Mouse (Mus musculus) adrenal gland, postnatal 36 days (tissue): Measurements from ENCODE around the gene Gnb3. TPM values are rescaled to one million over a fixed set of nuclear protein-coding genes. Genes with fewer than 3 reads are reported as not detected.
"Not testable (repeated sequence)": the region's sequence is repeated elsewhere in the genome, so short reads cannot be mapped to it uniquely, and the experiment has no call there.

Experiments
- DNase-seq, 2 experiments: peaks; one replicate each; pipeline ENCODE4 v3.0.0; 2021; ENCODE audit warnings: mixed read lengths in 1 of 2
- total RNA-seq, 2 experiments: library from RNA; stranded (reverse); gene quantifications; 2 replicates each; pipeline ENCODE4 v1.2.3; 2021

Gene Gnb3
- total RNA-seq, 2 experiments from 2014 or later: 6.2 to 8.1 TPM

DNA sequence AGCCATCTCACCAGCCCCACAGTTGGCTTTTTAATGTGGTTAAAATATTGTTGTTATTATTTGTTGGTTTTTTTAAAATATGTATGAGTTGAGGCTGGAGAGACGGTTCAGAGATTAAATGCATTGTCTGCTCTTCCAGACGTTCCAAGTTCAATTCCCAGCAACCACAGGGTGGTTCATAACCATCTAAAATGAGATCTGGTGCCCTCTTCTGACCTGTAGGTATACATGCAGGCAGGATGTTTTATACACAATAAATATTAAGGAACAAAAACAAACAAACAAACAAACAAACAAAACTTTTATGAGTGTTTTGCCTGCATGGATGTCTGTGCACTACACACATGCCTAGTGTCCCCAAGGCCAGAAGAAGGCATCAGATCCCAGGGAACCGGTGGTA, 37.0 kb downstream of the Gnb3 start:
- DNase-seq: no peak

DNA sequence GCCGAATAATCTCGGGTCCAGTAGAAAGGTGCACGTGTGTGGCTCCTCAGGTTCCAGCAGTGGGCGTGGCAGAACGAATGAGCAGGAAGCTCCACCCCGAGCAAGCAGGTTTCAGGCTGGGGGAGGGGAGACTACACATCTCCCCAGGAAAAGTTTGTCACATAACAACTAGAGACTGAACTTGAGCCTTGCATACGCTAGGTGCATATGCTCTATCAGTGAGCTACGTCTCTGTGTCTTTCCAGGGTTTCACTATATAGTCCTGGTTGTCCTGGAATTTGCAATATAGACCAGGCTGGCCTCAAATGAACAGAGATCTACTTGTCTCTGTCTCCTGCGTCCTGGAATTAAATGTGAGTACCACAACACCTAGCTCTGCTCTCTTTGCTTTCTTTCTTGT, 37.7 kb downstream of the Gnb3 start:
- not testable (repeated sequence) for DNase-seq

DNA sequence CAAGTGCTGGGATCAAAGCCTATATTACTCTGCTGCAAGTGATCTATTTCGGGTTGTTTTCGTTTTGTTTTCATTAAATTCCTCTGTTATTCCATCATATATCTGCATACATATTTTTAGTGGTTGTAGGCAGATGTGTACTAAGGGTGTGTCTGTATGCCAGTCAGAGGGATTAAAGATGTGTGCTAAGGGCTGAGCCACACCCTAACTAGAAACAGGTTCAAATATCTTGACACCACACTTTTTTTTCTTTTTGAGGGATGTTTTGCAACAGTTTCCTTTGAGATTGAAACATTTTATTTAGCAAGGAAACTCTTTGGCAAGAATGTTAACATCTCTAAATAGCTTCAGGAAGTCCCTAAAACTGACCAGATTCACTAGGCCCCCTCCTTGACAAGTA, 43.9 kb downstream of the Gnb3 start:
- no peak for DNase-seq

DNA sequence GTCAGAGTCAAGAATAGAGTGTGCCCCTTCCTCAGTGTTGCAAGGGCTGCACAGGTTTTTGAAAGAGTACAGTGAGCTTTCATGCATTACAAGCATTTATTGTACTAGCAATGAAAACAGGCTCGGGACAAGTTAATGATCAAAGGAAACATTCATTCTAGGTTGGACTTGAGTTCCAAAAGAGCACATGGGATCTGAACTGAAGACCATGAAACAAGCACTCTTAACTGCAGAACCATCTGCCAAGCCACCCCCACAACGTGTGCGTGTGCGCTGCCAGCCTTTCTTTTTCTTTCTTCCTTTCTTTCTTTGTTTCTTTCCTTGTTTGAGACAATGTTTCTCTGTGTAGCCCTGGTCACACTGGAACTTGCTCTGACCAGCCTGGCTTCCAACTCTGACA, 44.3 kb downstream of the Gnb3 start:
- DNase-seq: no peak

DNA sequence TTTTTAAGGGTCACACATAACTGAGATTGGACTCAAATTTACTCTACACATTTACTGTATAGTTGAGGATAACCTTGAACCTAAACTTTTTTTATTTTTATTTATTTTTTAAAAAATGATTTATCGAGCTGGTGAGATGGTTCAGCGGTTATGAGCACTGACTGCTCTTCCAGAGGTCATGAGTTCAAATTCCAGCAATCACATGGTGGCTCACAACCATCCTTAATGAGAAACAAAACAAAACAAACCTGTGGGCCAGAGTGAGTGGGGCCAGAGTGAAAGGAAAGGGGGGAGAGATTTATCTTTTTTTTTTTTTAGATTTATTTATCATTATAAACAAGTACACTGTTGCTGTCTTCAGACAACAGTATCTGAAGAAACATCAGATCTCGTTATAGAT, 48.2 kb downstream of the Gnb3 start:
- no peak for DNase-seq

DNA sequence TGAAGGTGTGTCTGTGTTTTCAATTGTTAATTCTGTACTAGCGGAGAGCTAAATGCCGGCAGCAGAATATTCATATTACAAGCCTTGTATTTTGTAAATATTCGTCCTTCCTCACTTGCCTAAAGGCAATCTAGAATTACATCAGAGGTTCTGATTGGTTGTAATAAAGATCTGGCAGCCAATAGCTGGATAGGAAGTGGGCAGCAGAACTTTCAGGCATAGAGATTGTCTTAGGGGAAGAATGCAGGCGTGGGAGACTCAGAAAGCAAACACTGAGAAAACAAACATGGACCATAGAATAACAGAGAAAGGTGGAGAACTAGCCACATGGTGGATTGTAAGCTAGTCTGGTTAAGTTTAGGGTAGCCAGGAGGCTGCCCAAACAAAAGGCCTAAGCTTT, 50.0 kb downstream of the Gnb3 start:
- no peak for DNase-seq

DNA sequence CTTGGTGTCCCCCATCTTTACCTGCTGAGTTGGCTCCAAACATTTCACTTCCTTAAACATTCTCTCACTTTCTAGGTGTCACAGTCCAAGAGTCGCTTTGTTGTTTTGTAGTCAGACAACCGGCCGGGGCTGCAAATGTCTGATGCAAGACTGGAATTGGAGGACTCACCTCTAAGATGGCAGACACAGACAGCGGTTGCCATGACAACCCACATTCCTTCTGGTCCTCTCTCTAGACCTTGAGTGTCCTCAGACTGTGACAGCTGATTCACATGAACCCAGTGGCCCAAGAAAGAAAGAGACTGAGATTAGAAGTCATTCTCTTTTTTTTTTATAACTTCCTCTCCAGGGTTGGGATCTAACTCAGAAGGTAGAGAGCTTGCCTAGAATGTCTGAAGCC, 50.6 kb downstream of the Gnb3 start:
- DNase-seq: no peak

DNA sequence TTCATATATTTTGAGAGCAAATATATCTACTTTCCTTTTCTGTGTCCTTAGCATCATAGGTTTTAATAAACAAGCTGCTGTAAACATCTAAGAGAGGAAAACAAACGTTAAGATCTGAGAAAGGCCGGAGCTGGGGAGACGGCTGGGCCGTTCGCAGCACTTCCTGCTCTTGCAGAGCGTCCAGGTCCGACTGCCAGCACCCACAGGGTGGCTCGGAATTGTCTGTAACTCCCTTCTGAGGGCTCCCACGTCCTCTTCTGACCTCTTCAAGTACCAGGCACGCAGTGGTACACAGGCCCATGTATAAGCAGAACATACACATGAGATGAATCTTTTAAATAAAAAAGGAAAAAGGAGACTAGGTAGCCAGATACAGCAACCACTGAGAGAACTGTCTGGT, 52.4 kb downstream of the Gnb3 start:
- no peak for DNase-seq

DNA sequence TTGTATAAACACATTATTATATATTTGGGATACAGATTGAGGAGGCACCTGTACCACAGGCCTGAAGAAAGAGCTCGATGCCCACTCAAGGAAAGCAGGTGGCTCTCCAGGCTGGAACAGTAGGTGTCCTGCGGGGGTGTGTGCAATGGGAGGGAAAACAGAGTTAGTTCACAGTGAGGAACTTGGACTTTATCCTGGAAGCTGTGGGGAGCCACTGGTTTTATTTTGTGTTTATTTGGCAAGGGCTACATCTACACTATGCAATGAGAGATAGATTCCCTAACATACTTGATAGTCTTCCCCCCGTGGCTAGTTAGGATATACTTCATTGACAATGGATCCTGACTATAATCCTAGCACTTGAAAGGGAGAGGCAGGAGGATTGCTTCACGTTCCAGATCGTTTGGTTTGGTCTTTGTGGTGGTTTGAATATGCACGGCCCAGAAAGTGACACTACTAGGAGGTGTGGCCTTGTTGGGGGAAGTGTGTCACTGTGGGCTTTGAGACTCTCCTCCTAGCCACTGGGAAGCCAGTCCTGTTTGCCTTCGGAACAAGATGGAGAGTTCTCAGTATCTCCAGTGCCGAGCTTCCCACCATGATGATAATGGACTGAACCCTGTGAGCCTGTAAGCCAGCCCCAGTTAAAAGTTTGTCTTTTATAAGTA, 53.2 kb downstream of the Gnb3 start:
- no peak for DNase-seq

Other genes with a start within 250 kb of the Gnb3 start
- gene C1s2, start 204.2 kb downstream of the Gnb3 start, total RNA-seq: 1 to 10 TPM; 2.4 to 2.6 TPM
- 100 to 1,000 TPM in 1 of 2 experiments, 10 to 100 TPM in 1; 77.0 to 113 TPM for gene Lpcat3, start 177.2 kb downstream of the Gnb3 start, total RNA-seq
- 10 to 100 TPM; 87.2 to 88.2 TPM for gene Emg1, start 128.1 kb downstream of the Gnb3 start, total RNA-seq
- gene Phb2, start 127.9 kb downstream of the Gnb3 start, total RNA-seq: 100 to 1,000 TPM; 308 to 325 TPM
- 1 to 10 TPM; 5.5 to 9.6 TPM for gene Ptpn6, start 101.6 kb downstream of the Gnb3 start, total RNA-seq
- gene Grcc10, start 98.9 kb downstream of the Gnb3 start, total RNA-seq: 100 to 1,000 TPM; 331 to 397 TPM
- under 1 TPM in 1 of 2 experiments, not detected in 1; 0.56 TPM for gene Gm45234, start 84.3 kb downstream of the Gnb3 start, total RNA-seq
- 10 to 100 TPM; 77.4 to 78.1 TPM for gene Atn1, start 83.8 kb downstream of the Gnb3 start, total RNA-seq
- 10 to 100 TPM; 12.4 to 32.6 TPM for gene Eno2, start 70.6 kb downstream of the Gnb3 start, total RNA-seq
- under 1 TPM in 1 of 2 experiments, not detected in 1; 0.43 TPM for gene Lrrc23, start 60.5 kb downstream of the Gnb3 start, total RNA-seq
- 10 to 100 TPM; 16.9 to 25.4 TPM for gene Spsb2, start 31.6 kb downstream of the Gnb3 start, total RNA-seq
- 100 to 1,000 TPM; 406 to 411 TPM for gene Tpi1, start 26.0 kb downstream of the Gnb3 start, total RNA-seq
- gene Usp5, start 10.8 kb downstream of the Gnb3 start, total RNA-seq: 100 to 1,000 TPM; 120 to 126 TPM
- gene Cdca3, start 10.7 kb downstream of the Gnb3 start, total RNA-seq: 1 to 10 TPM; 5.9 to 9.2 TPM
- 10 to 100 TPM; 21.7 to 24.5 TPM for gene P3h3, start 17.5 kb upstream of the Gnb3 start, total RNA-seq
- 1 to 10 TPM in 1 of 2 experiments, under 1 TPM in 1; 0.89 to 1.2 TPM for gene Gpr162, start 23.7 kb upstream of the Gnb3 start, total RNA-seq
- gene Cd4, start 47.9 kb upstream of the Gnb3 start, total RNA-seq: under 1 TPM; 0.30 to 0.50 TPM
- gene Lag3, start 71.4 kb upstream of the Gnb3 start, total RNA-seq: 1 to 10 TPM; 1.0 to 1.3 TPM
- gene Ptms, start 79.8 kb upstream of the Gnb3 start, total RNA-seq: 100 to 1,000 TPM; 753 to 830 TPM
- gene Mlf2, start 91.1 kb upstream of the Gnb3 start, total RNA-seq: 100 to 1,000 TPM; 284 to 296 TPM
- 100 to 1,000 TPM; 121 to 176 TPM for gene Cops7a, start 125.3 kb upstream of the Gnb3 start, total RNA-seq
- 1 to 10 TPM; 2.1 to 3.4 TPM for gene Pianp, start 156.4 kb upstream of the Gnb3 start, total RNA-seq
- gene Zfp384, start 168.9 kb upstream of the Gnb3 start, total RNA-seq: 10 to 100 TPM; 41.3 to 53.8 TPM
- gene Ing4, start 199.5 kb upstream of the Gnb3 start, total RNA-seq: 10 to 100 TPM; 54.4 to 79.5 TPM
- gene Acrbp, start 209.4 kb upstream of the Gnb3 start, total RNA-seq: 1 to 10 TPM; 6.9 to 7.1 TPM
- gene Lpar5, start 227.6 kb upstream of the Gnb3 start, total RNA-seq: under 1 TPM; 0.40 to 0.60 TPM